Mouse (Mus musculus) v-Abl transformed pro-B cells (cell line): ENCODE measurements around the gene Cbx2.

Experiments used
- in situ Hi-C, 2 experiments: fragments of 400-800 bp; cut with MboI; formaldehyde crosslinking; loops; one replicate each; pipeline ENCODE4 v1.15.1; 2025; ENCODE audit not compliant: unreplicated experiment in 2 of 2

Cbx2 gene

GRCm38 (mm10) chr11:119022895-119023615 lies at the start of gene Cbx2:
Gene Cbx2 (plus strand): TSS chr11:119022962.
- in situ Hi-C loops = no loop called here

GRCm38 (mm10) chr11:118974340-118974739 lies 48.4 kb upstream of the Cbx2 start:
- in situ Hi-C loops = no loop called here

GRCm38 (mm10) chr11:118975427-118975826 lies 47.3 kb upstream of the Cbx2 start:
- in situ Hi-C loops = loop anchor here in 1 of 2 experiments (25.0 kb wide), 1 partner anchor 888 kb away; no protein-coding TSS in a partner anchor

GRCm38 (mm10) chr11:118975917-118976316 lies 46.8 kb upstream of the Cbx2 start:
- in situ Hi-C loops = loop anchor here in 1 of 2 experiments (25.0 kb wide), 1 partner anchor 889 kb away; no protein-coding TSS in a partner anchor

GRCm38 (mm10) chr11:118980388-118980787 lies 42.4 kb upstream of the Cbx2 start:
- in situ Hi-C loops = loop anchor here in 1 of 2 experiments (25.0 kb wide), 1 partner anchor 893 kb away; no protein-coding TSS in a partner anchor

- in situ Hi-C loops = loop anchor here in 1 of 2 experiments (25.0 kb wide), 1 partner anchor 894 kb away; no protein-coding TSS in a partner anchor
Observed at GRCm38 (mm10) chr11:118981012-118981776, 41.6 kb upstream of the Cbx2 start.

- in situ Hi-C loops = loop anchor here in 1 of 2 experiments (25.0 kb wide), 1 partner anchor 895 kb away; no protein-coding TSS in a partner anchor
Observed at GRCm38 (mm10) chr11:118982593-118983113, 40.1 kb upstream of the Cbx2 start.

GRCm38 (mm10) chr11:118985571-118985970 lies 37.2 kb upstream of the Cbx2 start:
- in situ Hi-C loops = loop anchor here in 1 of 2 experiments (25.0 kb wide), 1 partner anchor 898 kb away; no protein-coding TSS in a partner anchor

GRCm38 (mm10) chr11:118987999-118988398 lies 34.8 kb upstream of the Cbx2 start, which contains the start of gene Enpp7:
Gene Enpp7 (plus strand): TSS chr11:118988188.
- in situ Hi-C loops = loop anchor here in 1 of 2 experiments (25.0 kb wide), 1 partner anchor 901 kb away; no protein-coding TSS in a partner anchor

- in situ Hi-C loops = loop anchor here (10.0 to 25.0 kb wide), 2 partner anchors 82 to 905 kb away; no protein-coding TSS in a partner anchor
Observed at GRCm38 (mm10) chr11:118992781-118993180, 30.0 kb upstream of the Cbx2 start.

- in situ Hi-C loops = loop anchor here (5.0 to 25.0 kb wide), 5 partner anchors 37 to 908 kb away; no protein-coding TSS in a partner anchor
Observed at GRCm38 (mm10) chr11:118995448-118995847, 27.3 kb upstream of the Cbx2 start.

GRCm38 (mm10) chr11:118997182-118997581 lies 25.6 kb upstream of the Cbx2 start:
- in situ Hi-C loops = loop anchor here (5.0 to 25.0 kb wide), 5 partner anchors 35 to 910 kb away; no protein-coding TSS in a partner anchor

GRCm38 (mm10) chr11:118998540-118999265 lies 24.1 kb upstream of the Cbx2 start:
- in situ Hi-C loops = loop anchor here (5.0 to 25.0 kb wide), 5 partner anchors 34 to 911 kb away; no protein-coding TSS in a partner anchor

GRCm38 (mm10) chr11:118999361-118999804 lies 23.4 kb upstream of the Cbx2 start:
- in situ Hi-C loops = loop anchor here (5.0 to 25.0 kb wide), 5 partner anchors 33 to 912 kb away; no protein-coding TSS in a partner anchor

- in situ Hi-C loops = no loop called here
Observed at GRCm38 (mm10) chr11:119000877-119001276, 21.9 kb upstream of the Cbx2 start.

- in situ Hi-C loops = no loop called here
Observed at GRCm38 (mm10) chr11:119001493-119002128, 21.2 kb upstream of the Cbx2 start.

- in situ Hi-C loops = no loop called here
Observed at GRCm38 (mm10) chr11:119005547-119006275, 17.1 kb upstream of the Cbx2 start.

GRCm38 (mm10) chr11:119006462-119006861 lies 16.3 kb upstream of the Cbx2 start:
- in situ Hi-C loops = no loop called here
